Mouse (Mus musculus) ovary, adult 18-20 months (tissue): Measurements from ENCODE around the gene Gtdc1.

Source experiments
- DNase-seq: peaks from one replicate; pipeline ENCODE4 v3.0.0; 2022; ENCODE audit warnings: low spot score, mixed read lengths

Gtdc1 gene

GRCm38 (mm10) chr2:44927482-44927811, at the start of gene Gtdc1:
Gtdc1 (minus strand) TSS chr2:44927657.
- DNase-seq = no peak

GRCm38 (mm10) chr2:44977051-44977450, 49.6 kb upstream of the Gtdc1 start:
- no peak for DNase-seq

GRCm38 (mm10) chr2:44976484-44976883, 49.0 kb upstream of the Gtdc1 start:
- DNase-seq = no peak

DNA sequence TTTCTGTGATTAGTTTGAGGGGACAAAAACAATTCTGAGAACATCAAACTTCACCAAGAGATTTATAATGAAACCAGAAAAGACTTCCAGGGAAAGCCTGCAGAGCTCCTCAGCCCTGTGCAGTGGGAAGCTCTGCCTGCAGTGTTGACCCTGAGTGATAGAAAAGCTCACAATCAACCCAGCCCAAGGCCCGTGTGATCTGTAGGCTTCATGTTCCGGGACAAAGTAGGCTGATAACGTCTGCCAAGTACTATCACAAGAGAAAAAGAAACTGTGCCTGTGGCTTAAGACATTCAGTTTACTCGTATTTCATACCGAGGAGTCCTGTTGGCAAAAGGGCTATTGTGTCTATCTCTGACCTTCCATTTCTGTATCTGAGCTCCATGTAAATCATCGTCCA, 46.4 kb upstream of the Gtdc1 start:
- DNase-seq = peak; percentile 73

DNA sequence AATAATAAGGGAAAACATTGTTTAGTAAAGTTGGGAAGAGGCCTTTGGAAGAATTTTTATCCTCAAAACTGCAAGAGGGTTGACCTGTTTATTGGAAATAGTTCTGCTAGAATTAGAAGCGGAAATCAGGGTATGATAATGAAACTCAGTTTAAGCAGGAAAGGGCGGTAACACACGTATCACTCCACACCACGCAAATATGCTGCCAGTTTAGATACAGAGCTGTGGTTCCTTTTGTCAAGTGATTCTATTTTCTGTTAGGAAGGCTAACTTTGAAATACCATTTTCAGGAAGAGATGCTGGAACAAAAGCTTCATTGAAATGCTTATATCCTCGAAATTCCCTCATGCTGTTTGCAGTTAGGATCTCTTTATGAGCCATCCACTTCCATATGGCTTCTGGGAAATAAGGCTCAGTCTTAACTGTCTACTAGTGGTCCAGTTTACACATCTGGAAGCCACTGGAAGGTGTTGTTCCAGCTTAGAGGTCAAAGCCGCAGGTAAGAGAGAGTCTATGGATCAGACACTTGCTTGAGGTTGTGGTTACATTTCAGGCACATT, 42.7 kb upstream of the Gtdc1 start:
- DNase-seq = no peak

- DNase-seq = no peak
Measured at GRCm38 (mm10) chr2:44969640-44970039, 42.2 kb upstream of the Gtdc1 start.

- peak; percentile 56 for DNase-seq
Measured at GRCm38 (mm10) chr2:44969226-44969625, 41.8 kb upstream of the Gtdc1 start.

DNA sequence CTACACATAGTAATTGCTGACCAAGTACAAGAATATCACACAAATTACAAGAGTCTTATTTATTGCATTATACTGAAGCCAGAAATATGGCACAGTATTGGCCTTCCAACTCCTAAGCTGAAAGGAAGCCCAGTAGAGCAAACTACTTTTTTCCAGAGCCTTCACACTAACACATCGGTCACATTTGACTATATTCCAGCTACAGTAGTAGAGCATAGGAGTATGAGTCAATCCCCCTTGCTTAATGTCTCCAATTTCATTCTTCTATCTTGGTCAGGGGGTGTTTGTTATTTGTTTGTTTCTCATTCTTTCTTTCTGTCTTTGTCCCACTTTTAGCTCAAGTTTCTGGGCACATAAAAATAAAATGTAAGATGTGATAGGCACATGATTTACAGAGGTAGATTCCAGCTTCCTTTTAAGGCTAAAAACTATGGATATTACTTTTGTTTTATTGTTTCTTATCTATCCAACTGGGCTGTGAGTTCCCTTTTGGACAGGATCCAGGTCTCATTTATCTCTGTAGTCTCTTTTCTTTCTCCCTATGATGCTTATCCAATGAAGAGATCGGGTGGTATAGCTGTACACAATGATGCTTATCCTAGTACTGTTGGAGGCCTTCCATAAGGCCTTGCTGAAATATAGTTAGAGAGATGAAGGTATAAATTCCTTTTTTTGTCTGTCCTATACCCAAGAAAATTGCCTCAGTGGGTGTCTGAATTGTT, 38.5 kb upstream of the Gtdc1 start:
- DNase-seq = no peak

DNA sequence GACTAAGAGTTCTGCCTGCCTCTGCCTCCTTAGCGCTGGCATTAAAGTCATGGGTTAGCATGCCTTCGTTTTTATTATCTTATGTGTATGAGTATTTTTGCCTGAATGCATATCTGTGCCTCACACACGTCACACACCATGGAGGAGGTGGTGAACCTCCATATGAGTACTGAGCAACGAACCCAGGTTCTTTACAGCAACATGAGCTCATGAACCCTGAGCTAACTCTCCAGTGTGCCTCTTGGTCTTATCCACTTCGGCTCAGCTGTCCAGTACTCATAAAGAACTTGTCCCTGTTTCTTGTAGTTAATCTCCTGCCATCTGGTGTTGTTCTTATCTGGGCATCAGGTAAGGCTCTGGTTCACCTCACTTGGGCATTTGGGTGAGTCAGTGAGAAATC, 35.2 kb upstream of the Gtdc1 start:
- DNase-seq = no peak

GRCm38 (mm10) chr2:44961192-44961591, 33.7 kb upstream of the Gtdc1 start:
- no peak for DNase-seq

DNA sequence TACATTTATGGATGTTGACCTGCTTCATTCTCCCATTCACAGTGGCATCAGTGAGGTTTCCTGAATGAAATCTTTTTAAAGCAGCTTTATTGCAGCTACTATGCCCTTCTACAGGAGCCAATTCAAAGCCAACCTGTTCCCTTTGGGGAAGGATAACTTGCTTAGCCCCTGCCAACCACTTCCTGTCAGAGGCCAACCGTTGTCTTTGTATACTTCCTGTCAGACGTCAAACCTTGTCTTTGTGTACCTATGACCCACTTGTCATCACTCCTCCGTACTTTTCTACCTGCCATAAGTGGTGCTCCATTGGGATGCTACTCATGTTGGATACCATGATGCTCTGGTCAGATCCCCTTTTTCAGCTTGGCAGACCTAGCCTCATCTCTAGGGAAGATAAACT, 33.1 kb upstream of the Gtdc1 start:
- no peak for DNase-seq

- DNase-seq = no peak
Measured at GRCm38 (mm10) chr2:44957329-44957797, 29.9 kb upstream of the Gtdc1 start.

- no peak for DNase-seq
Measured at GRCm38 (mm10) chr2:44956232-44956631, 28.8 kb upstream of the Gtdc1 start.

DNA sequence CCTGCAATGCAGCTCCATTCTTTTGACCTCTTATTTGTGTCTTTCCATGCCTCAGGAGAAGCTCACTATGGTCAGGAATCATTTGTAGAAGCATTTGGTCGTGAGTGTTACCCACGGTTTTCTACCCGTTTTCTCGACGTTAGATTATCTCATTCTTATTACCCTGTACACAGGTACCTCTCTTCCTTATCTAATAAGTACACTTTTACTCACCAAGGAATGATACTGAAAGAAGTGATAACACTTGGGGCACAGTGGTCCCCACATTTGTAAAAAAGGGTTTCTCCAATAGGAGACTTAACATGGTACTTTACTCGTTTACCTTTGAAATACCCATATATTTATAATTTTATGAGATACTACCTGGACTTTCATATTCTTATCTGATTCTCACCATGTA, 28.0 kb upstream of the Gtdc1 start:
- DNase-seq = no peak

GRCm38 (mm10) chr2:44954180-44954579, 26.7 kb upstream of the Gtdc1 start:
- no peak for DNase-seq

DNA sequence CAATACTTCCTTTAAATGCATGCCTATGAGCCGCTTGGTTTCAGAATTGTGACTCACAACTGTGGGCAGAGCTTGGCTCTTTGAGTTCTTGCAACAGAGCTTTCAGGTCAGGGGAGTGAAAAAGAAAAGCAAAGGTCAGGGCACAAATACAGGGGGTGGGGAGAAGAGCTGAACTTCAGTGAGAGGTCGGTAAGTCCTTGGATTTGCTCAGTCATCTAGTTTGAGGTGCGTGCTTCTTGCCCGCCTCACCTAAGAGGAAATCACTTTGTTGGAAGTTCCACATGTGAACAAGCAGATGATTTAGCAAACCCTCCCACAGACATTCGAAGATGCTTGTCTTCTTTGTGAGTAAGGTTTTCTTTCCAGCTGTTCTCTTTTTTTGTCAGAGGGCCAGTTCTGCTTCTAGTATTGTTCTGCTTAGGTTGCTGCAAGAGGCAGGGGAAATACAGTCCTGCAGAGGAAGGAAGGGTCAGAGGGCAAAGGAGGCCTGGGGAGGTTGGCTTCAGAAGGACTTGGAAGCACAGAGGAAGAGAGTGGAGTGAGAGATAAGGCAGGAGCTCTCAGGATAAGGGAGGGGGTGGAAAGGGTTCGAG, 25.5 kb upstream of the Gtdc1 start:
- peak; percentile 25 for DNase-seq

GRCm38 (mm10) chr2:44951651-44952213, 24.3 kb upstream of the Gtdc1 start:
- no peak for DNase-seq

DNA sequence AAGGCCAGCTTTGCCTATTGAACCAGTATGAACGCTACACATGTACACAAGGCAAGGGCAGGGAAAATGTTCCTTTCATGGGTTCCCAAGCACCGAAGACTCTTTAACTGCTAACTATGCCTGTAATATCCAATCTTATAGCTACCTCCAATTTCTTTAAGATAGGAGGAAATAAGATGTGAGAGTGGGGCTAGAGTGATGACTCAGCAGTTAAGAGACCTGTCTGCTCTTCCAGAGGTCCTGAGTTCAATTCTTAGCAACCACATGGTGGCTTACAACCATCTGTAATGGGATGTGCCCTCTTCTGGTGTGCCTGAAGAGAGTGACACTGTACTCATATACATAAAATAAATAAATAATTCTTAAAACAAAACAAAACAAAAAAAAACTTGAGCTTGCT, 17.2 kb upstream of the Gtdc1 start:
- no peak for DNase-seq

GRCm38 (mm10) chr2:44930951-44931350, 3.5 kb upstream of the Gtdc1 start:
- no peak for DNase-seq

DNA sequence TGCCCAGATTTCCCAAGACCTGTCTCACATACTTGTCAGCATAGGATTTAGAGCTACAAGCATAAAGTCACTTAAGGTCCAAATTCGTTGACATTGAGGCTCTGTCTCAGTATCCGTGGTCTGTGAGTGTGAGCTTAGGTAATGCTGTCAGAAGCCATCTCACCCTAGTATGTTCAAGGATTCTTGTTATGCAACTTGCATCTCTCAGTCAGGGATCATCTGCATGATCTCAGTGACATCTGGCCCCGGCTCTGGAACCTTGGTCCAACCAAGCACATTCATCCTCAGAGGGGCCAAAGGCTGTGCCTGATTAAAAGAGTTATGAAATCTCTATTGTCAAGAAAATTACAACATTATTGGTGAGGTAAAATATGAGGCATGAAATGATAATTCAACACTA, 1.2 kb upstream of the Gtdc1 start:
- peak; percentile 23 for DNase-seq

DNA sequence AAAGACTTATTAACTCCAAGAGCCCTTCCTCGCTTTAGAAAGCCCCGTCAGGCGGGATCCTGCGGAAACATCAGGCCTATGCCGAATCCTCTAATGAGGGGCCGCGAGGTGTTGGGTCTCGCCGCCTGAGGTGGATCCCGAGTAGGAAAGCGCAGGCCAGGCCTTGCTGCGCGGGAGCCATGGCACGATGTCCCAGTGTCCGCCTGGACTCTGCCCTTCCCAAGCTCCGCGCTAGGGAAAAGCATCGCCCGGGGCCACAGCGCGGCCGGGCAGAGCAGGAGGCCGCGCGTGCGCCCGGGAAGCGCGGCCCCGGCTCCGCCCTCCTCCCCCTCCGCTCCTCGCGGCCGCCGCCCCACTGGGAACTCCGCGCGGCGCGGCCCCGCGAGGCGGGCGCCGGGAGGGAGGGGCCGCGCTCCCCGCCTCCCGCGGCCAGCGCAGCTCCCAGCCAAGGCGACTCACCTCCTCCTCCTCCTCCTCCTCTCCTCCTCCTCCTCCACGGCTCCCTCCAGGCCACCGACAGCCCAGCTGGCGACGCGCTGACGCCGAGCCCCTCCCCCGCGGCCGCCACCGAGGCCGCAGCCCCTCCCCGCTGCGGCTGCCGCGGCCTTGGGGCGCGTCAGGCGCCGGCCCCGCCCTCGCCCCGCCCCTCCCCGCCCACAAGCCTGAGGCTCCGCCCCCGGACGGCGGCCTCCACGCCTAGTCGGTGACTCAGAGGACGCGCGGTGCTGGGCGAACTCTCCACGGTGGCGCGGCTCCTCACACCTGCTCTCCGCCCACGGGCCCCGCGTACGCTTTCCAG, 575 bp downstream of the Gtdc1 start:
- DNase-seq = peak; percentile 97

DNA sequence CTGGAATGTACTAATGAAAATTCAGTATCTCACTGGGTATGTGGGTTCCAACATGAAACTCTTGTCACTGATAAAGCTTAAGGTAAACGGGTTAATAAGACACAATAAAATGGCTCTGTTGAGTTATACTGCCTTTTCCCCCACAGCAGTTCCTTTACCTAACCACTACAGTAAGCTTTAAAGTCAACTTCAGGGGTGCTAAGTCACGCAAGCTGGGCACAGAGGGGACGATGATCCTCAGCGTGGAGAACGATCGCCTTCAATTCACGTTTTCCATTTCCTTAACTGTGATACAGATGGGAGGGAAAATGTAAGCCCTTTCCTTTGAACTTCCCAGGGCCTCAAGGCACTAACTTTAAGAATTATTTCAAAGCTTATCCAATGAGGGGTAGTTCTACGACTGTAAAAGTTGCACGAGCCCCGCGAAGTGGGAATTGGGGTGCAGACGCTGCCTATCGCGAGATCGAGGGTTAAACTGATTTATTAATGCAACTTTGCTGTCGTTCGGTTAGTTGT, 1.2 kb downstream of the Gtdc1 start:
- DNase-seq = no peak
